Mouse (Mus musculus) kidney, embryonic 15.5 days (tissue): ENCODE data around the gene Bcan. TPM values are rescaled to one million over a fixed set of nuclear protein-coding genes. Genes with fewer than 3 reads are reported as not detected.

Experiments used
- ATAC-seq: fragments of 200-750 bp; cut with Nextera tagmentation; replicated peaks from 2 replicates; pipeline ENCODE4 v1.8.0; 2017; ENCODE audit warnings: moderate TSS enrichment; ENCODE audit not compliant: low FRiP score
- H3K27ac ChIP-seq: fragments of 300-500 bp; sonication (generic); 2 replicates; pipeline ENCODE4 v1.5.1; 2015; ENCODE audit warnings: mild to moderate bottlenecking, inconsistent platforms
- H3K27me3 ChIP-seq: fragments of 300-500 bp; sonication (generic); 2 replicates; pipeline ENCODE4 v1.6.1; 2015; ENCODE audit warnings: inconsistent platforms
- H3K36me3 ChIP-seq: fragments of 300-500 bp; sonication (generic); 2 replicates; pipeline ENCODE4 v1.6.1; 2015; ENCODE audit warnings: inconsistent platforms
- H3K4me1 ChIP-seq: fragments of 300-500 bp; sonication (generic); 2 replicates; pipeline ENCODE4 v1.6.1; 2015; ENCODE audit warnings: inconsistent platforms
- H3K4me2 ChIP-seq: fragments of 300-500 bp; sonication (generic); 2 replicates; pipeline ENCODE4 v1.6.1; 2015; ENCODE audit warnings: moderate library complexity, mild to moderate bottlenecking, inconsistent platforms
- H3K4me3 ChIP-seq: fragments of 300-500 bp; sonication (generic); replicated peaks from 2 replicates; pipeline ENCODE4 v1.5.1; 2015; ENCODE audit warnings: mild to moderate bottlenecking, inconsistent platforms
- H3K9ac ChIP-seq: fragments of 300-500 bp; sonication (generic); 2 replicates; pipeline ENCODE4 v1.6.1; 2015; ENCODE audit warnings: mild to moderate bottlenecking, inconsistent platforms
- H3K9me3 ChIP-seq: fragments of 300-500 bp; sonication (generic); replicated peaks from 2 replicates; pipeline ENCODE4 v1.6.1; 2016; ENCODE audit warnings: inconsistent platforms
- WGBS: fragments of 180-500 bp; shearing (Covaris S2); methylation state at CpG from one replicate; pipeline ENCODE4 v1.1.7; 2015; ENCODE audit warnings: mixed read lengths; 5-methylcytosine and 5-hydroxymethylcytosine counted together
- polyA plus RNA-seq: library from polyadenylated mRNA; unstranded; fragments of >200 nt; fragmentation: Nextera tagmentation; extraction: Ambion mirVana; gene quantifications from 2 replicates; pipeline ENCODE4 v1.2.1, GENCODE M21; 2015

Bcan gene
- polyA plus RNA-seq, 1 experiment from 2014 or later = 0.17 TPM

- no peak overlapping the region for H3K27ac ChIP-seq
- no peak overlapping the region for H3K4me2 ChIP-seq
- H3K4me1 ChIP-seq = peaks cover 12% of the 10 kb centered on the region
- no peak overlapping the region for H3K9ac ChIP-seq
- no peak overlapping the region for H3K4me3 ChIP-seq
- ATAC-seq = no peak
- 3% methylated on average over 5 of the region's 6 CpGs for WGBS
- H3K36me3 ChIP-seq = no peaks in the 10 kb centered on the region
- peaks cover 100% of the 10 kb centered on the region for H3K27me3 ChIP-seq
- no peaks in the 10 kb centered on the region for H3K9me3 ChIP-seq
Measured at GRCm38 (mm10) chr3:87993436-87993835, 6.6 kb downstream of the Bcan start.

- WGBS = 28% methylated on average over 10 of the region's 10 CpGs
- no peak for ATAC-seq
- H3K27me3 ChIP-seq = peaks cover 66% of the 10 kb centered on the region
Measured at GRCm38 (mm10) chr3:87989935-87990334, 10.1 kb downstream of the Bcan start.

DNA sequence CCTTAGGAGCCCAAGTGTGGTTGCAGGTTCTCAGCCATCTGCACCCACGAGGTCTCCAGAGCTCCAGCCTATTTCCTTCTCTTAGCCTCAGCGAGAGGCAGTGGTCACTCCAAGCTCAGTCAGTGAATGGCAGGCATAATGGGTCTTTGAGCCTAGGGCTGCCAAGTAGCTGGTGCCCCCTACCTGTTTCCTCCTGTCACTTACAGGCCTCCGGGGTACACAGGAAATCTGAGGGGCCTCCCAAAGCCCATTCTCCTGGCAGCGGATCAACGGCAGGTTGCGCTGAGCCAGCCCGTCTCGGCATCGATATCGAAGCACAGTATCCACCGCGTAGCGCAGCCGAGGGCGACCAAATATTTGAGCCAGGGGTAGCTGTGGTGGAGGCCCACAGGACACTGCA is 12.0 kb downstream of the Bcan start:
- WGBS = 2% methylated on average over 15 of the region's 15 CpGs
- peak overlapping the region; percentile 27 for H3K9ac ChIP-seq
- peaks cover 52% of the 10 kb centered on the region for H3K4me1 ChIP-seq
- peaks cover 48% of the 10 kb centered on the region for H3K27me3 ChIP-seq
- peak overlapping the region; percentile 76 for H3K4me2 ChIP-seq
- H3K36me3 ChIP-seq = no peaks in the 10 kb centered on the region
- no peak overlapping the region for H3K27ac ChIP-seq
- ATAC-seq = no peak
- no peaks in the 10 kb centered on the region for H3K9me3 ChIP-seq
- peak overlapping the region; percentile 41 for H3K4me3 ChIP-seq

More at GRCm38 (mm10) chr3:87989935-87990334, 10.1 kb downstream of the Bcan start:
- no peak overlapping the region for H3K27ac ChIP-seq
- no peak overlapping the region for H3K4me2 ChIP-seq
- H3K4me1 ChIP-seq = peaks cover 34% of the 10 kb centered on the region
- no peak overlapping the region for H3K4me3 ChIP-seq
- no peak overlapping the region for H3K9ac ChIP-seq
- no peaks in the 10 kb centered on the region for H3K36me3 ChIP-seq
- H3K9me3 ChIP-seq = no peaks in the 10 kb centered on the region

GRCm38 (mm10) chr3:87987633-87988032 is 12.4 kb downstream of the Bcan start:
- Histone ChIP-seq H3K9ac (peak overlapping the region; percentile 27), H3K4me2 (peak overlapping the region; percentile 76), H3K36me3 (no peaks in the 10 kb centered on the region), H3K27ac (peak overlapping the region; percentile 82), H3K4me3 (peak overlapping the region; percentile 41), H3K9me3 (no peaks in the 10 kb centered on the region), H3K4me1 (peaks cover 57% of the 10 kb centered on the region), H3K27me3 (peaks cover 43% of the 10 kb centered on the region)
- WGBS = 1% methylated on average over 15 of the region's 15 CpGs
- ATAC-seq = peak; percentile 29

- Histone ChIP-seq H3K27ac (peak overlapping the region; percentile 82), H3K9ac (0 out of 2 replicates have a peak overlapping the region, but pooled peaks have one; percentile 27), H3K4me3 (peak overlapping the region; percentile 41), H3K4me1 (peaks cover 64% of the 10 kb centered on the region), H3K36me3 (no peaks in the 10 kb centered on the region), H3K27me3 (peaks cover 36% of the 10 kb centered on the region), H3K4me2 (peak overlapping the region; percentile 76), H3K9me3 (no peaks in the 10 kb centered on the region)
- ATAC-seq = peak; percentile 73
- WGBS = under 1% methylated on average over 17 of the region's 17 CpGs
Measured at GRCm38 (mm10) chr3:87986868-87987267, 13.2 kb downstream of the Bcan start.

- WGBS = 38% methylated on average over 12 of the region's 12 CpGs
- H3K4me1 ChIP-seq = peaks cover 76% of the 10 kb centered on the region
- peak overlapping the region; percentile 82 for H3K27ac ChIP-seq
- H3K36me3 ChIP-seq = no peaks in the 10 kb centered on the region
- ATAC-seq = no peak
- peak overlapping the region; percentile 27; the same call in 1 of the 2 replicates for H3K4me2 ChIP-seq
- no peak overlapping the region for H3K4me3 ChIP-seq
- peaks cover 24% of the 10 kb centered on the region for H3K27me3 ChIP-seq
- 0 out of 2 replicates have a peak overlapping the region, but pooled peaks have one; percentile 14 for H3K9ac ChIP-seq
- H3K9me3 ChIP-seq = no peaks in the 10 kb centered on the region
Measured at GRCm38 (mm10) chr3:87985505-87986320, 14.3 kb downstream of the Bcan start.

DNA sequence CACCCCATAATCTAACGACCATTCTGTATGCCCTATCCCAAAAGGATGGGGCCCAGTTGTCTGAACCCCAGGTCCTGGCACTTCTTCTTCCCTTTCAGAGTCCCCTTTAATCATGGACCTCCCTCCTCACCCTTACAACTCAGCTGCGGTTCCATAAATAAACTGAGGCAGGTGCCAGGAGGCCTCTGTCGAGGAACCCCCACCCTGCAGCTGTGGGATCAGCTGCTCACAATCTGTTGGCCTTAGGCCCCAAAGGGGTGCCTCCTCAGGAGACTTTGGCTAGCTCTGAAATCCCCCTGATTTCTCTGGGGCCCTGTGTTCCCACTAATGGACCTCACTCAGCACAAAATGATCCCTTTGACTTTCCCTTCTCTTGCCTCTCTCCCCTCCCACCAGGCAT is 15.9 kb downstream of the Bcan start:
- H3K4me3 ChIP-seq = no peak overlapping the region
- ATAC-seq = no peak
- WGBS = 36% methylated on average over 3 of the region's 3 CpGs
- H3K4me2 ChIP-seq = peak overlapping the region; percentile 49; the same call in 1 of the 2 replicates
- peak overlapping the region; percentile 95 for H3K27ac ChIP-seq
- H3K9ac ChIP-seq = 0 out of 2 replicates have a peak overlapping the region, but pooled peaks have one; percentile 21
- peaks cover 8% of the 10 kb centered on the region for H3K27me3 ChIP-seq
- no peaks in the 10 kb centered on the region for H3K36me3 ChIP-seq
- peaks cover 92% of the 10 kb centered on the region for H3K4me1 ChIP-seq
- no peaks in the 10 kb centered on the region for H3K9me3 ChIP-seq

DNA sequence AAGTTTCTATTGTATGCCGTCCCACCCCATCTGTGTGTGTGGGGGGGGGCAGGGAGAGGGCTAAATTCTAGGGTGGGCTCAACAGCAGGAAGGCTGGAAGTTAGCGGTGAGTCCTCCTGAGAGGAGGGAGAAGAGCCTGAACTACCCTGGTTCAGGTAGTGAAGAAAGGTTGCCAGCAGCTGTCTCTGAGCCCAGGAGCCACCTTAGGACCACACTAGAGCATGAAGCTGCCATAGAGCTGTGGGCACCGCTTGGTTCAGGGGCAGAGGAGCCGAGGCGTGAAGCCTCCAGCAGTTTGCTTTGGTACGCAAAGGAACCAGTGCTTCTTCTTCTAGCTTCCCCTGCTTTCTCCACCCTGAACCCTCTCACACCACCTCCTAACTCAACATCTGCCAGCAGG is 16.4 kb downstream of the Bcan start:
- H3K27ac ChIP-seq = peak overlapping the region; percentile 95
- H3K4me1 ChIP-seq = peaks cover 96% of the 10 kb centered on the region
- peak overlapping the region; percentile 49 for H3K4me2 ChIP-seq
- no peaks in the 10 kb centered on the region for H3K36me3 ChIP-seq
- H3K27me3 ChIP-seq = peaks cover 3% of the 10 kb centered on the region
- H3K4me3 ChIP-seq = peak overlapping the region; percentile 6; the same call in 1 of the 2 replicates
- no peaks in the 10 kb centered on the region for H3K9me3 ChIP-seq
- no peak for ATAC-seq
- H3K9ac ChIP-seq = no peak overlapping the region
- 42% methylated on average over 6 of the region's 6 CpGs for WGBS

DNA sequence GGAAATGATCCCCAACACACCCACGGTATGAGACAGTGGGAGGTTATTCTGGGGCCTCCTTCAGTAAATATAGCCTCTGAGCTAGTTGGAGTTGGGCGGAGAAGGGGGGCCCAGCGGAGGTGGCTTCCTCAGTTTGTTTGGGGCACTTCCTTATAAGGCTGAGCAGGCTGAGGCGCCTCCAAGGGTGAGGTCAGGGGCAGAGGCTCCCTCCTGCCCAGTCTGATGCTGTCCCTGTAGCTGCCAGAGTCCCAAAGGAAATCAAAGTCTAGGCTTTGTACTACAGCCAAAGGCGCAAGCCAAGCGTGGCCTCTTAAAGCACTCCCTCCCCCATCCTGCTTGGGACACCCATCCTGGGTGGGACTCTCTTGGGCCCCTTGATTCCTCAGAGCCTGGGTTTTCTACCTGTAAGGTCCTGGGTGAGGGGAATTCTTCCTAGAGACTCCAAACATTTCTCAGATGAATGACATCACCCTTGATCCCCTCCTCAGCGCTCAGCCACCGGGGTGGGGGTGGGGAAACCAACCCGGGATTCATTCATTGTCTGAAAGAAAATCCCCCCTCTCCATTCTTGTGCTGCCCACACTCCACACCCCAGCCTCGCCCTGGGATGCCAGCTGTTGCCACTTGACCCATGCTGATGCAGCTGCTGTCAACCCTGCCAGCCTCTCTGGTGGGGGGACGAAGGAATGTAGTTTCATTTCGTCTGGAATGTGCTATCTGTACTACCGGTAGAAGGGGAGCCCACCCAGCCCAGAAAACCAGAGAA is 17.0 kb downstream of the Bcan start:
- ATAC-seq = peak; percentile 74
- Histone ChIP-seq H3K4me1 (peaks cover 98% of the 10 kb centered on the region), H3K4me2 (peak overlapping the region; percentile 49), H3K9me3 (no peaks in the 10 kb centered on the region), H3K4me3 (peak overlapping the region; percentile 6; the same call in 1 of the 2 replicates), H3K27me3 (no peaks in the 10 kb centered on the region), H3K27ac (peak overlapping the region; percentile 95), H3K36me3 (peaks cover 3% of the 10 kb centered on the region; the same call in 1 of the 2 replicates), H3K9ac (peak overlapping the region; percentile 34; the same call in 1 of the 2 replicates)
- 4% methylated on average over 13 of the region's 13 CpGs for WGBS

DNA sequence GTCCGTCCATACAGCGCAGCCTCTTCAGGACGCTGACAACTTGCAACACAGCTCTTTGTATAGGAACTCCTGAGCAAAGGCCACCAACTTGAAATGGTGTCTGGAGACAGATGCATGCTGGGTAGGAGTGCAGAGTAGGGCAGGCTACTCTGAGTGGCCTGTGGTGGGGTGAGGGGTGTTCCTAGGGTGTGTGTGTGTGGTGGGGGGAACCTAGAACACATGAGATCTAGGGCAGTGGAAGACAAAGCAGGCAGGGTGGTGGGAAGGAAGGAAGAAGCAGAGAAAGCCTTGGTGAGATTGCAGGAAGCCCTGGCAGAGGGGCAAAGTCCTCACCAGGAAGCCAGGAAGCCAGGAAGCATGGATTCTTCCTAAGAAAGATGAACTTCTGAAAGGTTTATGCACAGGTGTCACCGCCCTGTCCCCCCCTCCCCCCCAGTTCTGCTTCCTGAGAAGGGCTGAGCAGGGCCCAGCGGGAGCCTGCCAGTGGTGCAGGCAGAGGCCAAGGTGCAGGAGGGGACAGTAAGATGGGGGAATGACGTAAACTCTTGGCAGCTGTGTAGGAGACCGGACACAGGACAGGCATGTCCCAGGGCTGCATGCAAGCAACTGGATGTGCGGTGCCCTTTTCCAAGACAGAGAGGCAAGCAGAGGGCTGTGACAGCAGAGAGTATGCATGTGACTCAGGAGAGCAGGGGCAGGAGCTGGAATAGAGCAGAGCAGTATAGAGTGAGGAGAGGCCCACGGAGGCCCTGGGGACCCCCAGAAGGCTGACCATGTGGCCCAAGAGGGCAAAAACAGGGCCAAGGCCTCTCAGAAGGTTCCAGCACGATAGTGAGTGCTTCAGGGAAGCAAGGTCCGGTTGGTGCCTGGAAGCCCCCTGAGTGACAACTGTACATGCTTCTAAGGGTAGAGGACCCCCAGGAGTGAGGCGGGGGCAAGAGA is 17.9 kb downstream of the Bcan start:
- no peaks in the 10 kb centered on the region for H3K27me3 ChIP-seq
- H3K4me3 ChIP-seq = peak overlapping the region; percentile 6; the same call in 1 of the 2 replicates
- H3K4me2 ChIP-seq = peak overlapping the region; percentile 49
- no peaks in the 10 kb centered on the region for H3K9me3 ChIP-seq
- H3K36me3 ChIP-seq = peaks cover 12% of the 10 kb centered on the region
- peak; percentile 37 for ATAC-seq
- H3K9ac ChIP-seq = peak overlapping the region; percentile 34
- 29% methylated on average over 12 of the region's 12 CpGs for WGBS
- peaks cover 92% of the 10 kb centered on the region for H3K4me1 ChIP-seq
- peak overlapping the region; percentile 95 for H3K27ac ChIP-seq

- peaks cover 85% of the 10 kb centered on the region for H3K4me1 ChIP-seq
- no peak overlapping the region for H3K9ac ChIP-seq
- no peak overlapping the region for H3K4me2 ChIP-seq
- H3K9me3 ChIP-seq = no peaks in the 10 kb centered on the region
- peaks cover 21% of the 10 kb centered on the region for H3K36me3 ChIP-seq
- H3K4me3 ChIP-seq = no peak overlapping the region
- H3K27me3 ChIP-seq = no peaks in the 10 kb centered on the region
- WGBS = 78% methylated on average over 6 of the region's 6 CpGs
- ATAC-seq = no peak
- H3K27ac ChIP-seq = peak overlapping the region; percentile 95
Measured at GRCm38 (mm10) chr3:87981214-87981760, 18.7 kb downstream of the Bcan start.
